Mouse (Mus musculus): ENCODE results near the gene Ccer1. TPM values are rescaled to one million over a fixed set of nuclear protein-coding genes. Genes with fewer than 3 reads are reported as not detected.

The Ccer1 gene
- polyA plus RNA-seq (2012; rRNA removed) = not detected in 2 replicates

DNA sequence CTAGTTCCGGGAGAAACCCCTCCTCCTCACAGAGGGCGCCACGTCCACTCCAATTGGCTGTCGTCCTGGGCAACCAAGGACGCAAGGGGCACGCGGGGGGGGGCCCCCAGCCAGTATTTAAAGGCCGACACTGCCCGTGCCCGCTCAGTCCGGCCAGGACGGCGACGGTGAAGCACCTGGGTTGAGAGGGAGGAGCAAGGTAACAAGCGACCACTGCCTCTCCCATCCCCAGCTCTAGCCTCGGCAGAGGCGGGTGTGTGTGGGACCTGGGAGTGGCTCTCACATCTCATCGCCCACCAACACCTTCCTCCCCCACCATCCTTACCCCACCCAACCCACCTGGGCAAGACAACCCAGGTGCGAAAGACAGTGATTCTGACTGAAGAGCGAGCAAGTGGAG lies at the start of gene Ccer1:
Gene Ccer1, plus strand, starts transcription at position 147 of the 400 bp plus-strand sequence.
- no peak for DNase-seq
- Histone ChIP-seq H3K4me1 (ENCODE audit: control insufficient read depth, insufficient read depth, low read length) (no peaks in the 10 kb centered on the region), H3K4me3 (replicated peaks; ENCODE audit: extremely low read depth, low read depth, low read length) (no peak within 1 kb of the TSS)
- TF ChIP-seq CTCF (IDR thresholded peaks at IDR 0.05; ENCODE audit: insufficient read depth, low read length) (no peak), POLR2A (IDR thresholded peaks at IDR 0.05; ENCODE audit: borderline replicate concordance, extremely low read depth, low read depth, low read length) (no peak)
- WGBS = 76% methylated on average over 20 of the region's 20 CpGs

DNA sequence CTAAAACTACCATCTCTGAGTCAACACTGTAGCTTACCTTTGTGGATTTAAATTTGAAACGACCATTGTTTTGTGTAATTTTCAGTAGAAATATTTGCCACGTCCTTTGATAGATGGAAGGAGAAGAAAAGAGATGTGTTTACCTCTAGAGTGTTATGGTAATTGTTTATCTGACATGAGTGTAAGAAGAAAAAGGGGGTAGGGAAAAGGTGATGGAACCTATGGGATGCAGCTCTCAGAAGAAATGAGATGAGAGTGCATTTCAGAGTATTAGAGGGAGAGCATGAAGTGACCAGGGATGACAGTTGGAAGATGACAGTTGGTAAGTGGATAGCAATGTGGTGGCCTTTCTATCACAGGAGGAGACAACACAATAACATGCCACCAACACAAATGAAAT lies 49.1 kb upstream of the Ccer1 start, which contains the start of gene Epyc:
Gene Epyc, plus strand, starts transcription at position 301 of the 400 bp plus-strand sequence.
- TF ChIP-seq POLR2A (IDR thresholded peaks at IDR 0.05; ENCODE audit: borderline replicate concordance, extremely low read depth, low read depth, low read length) = no peak
- TF ChIP-seq CTCF (IDR thresholded peaks at IDR 0.05; ENCODE audit: insufficient read depth, low read length) = no peak
- Histone ChIP-seq H3K4me3 (replicated peaks; ENCODE audit: extremely low read depth, low read depth, low read length) (no peak within 1 kb of the TSS), H3K4me1 (ENCODE audit: control insufficient read depth, insufficient read depth, low read length) (no peaks in the 10 kb centered on the region)
- 74% methylated on average over 2 of the region's 2 CpGs for WGBS
- DNase-seq = no peak

DNA sequence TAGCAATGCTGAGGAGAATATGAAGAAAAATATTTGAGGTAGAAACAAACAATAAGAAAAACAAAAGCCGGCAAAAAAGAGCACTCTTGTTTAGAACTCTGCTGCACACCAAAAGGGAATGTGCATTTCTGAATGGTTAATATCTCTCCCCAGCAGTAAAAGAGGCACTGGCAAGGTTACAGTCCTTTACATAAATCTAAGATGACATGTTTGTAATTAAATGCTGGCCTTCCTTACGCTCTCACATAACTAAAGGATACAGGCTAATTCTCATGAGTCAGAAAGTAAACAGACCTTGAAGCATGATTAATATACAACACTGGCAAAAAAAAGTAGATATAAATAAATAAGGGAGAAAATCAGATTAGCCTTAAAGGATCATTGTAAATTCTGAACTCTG lies 42.5 kb upstream of the Ccer1 start:
- DNase-seq = no peak
- WGBS = 35% methylated on average over 2 of the region's 2 CpGs

DNA sequence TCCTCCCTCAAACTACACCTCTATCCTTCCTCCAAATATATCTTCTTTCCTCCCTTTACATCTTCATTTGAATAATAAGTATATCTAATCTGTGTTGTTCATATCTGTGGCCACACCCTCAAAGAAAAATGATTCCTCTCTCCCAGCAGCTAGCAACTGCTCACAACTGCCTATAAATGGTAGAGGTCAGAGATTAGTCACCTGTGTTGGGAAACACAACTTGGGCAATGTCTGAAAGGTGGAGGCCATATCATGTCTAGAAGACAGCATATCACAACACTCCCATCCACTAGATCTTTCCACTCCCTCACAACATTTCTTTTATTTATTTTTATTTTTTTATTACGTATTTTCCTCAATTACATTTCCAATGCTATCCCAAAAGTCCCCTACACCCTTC lies 33.4 kb upstream of the Ccer1 start:
- TF ChIP-seq POLR2A (IDR thresholded peaks at IDR 0.05; ENCODE audit: borderline replicate concordance, extremely low read depth, low read depth, low read length) = no peak
- TF ChIP-seq CTCF (IDR thresholded peaks at IDR 0.05; ENCODE audit: insufficient read depth, low read length) = no peak
- H3K4me1 ChIP-seq (ENCODE audit: control insufficient read depth, insufficient read depth, low read length) = no peaks in the 10 kb centered on the region
- whole genome bisulfite sequencing = 97% methylated on average over 1 of the region's 1 CpGs
- no peak overlapping the region for H3K4me3 ChIP-seq (replicated peaks; ENCODE audit: extremely low read depth, low read depth, low read length)
- no peak for DNase-seq

More for the DNA sequence above, 42.5 kb upstream of the Ccer1 start:
- H3K4me1 ChIP-seq (ENCODE audit: control insufficient read depth, insufficient read depth, low read length) = no peaks in the 10 kb centered on the region
- no peak for TF ChIP-seq CTCF (IDR thresholded peaks at IDR 0.05; ENCODE audit: insufficient read depth, low read length)
- TF ChIP-seq POLR2A (IDR thresholded peaks at IDR 0.05; ENCODE audit: borderline replicate concordance, extremely low read depth, low read depth, low read length) = no peak
- no peak overlapping the region for H3K4me3 ChIP-seq (replicated peaks; ENCODE audit: extremely low read depth, low read depth, low read length)

DNA sequence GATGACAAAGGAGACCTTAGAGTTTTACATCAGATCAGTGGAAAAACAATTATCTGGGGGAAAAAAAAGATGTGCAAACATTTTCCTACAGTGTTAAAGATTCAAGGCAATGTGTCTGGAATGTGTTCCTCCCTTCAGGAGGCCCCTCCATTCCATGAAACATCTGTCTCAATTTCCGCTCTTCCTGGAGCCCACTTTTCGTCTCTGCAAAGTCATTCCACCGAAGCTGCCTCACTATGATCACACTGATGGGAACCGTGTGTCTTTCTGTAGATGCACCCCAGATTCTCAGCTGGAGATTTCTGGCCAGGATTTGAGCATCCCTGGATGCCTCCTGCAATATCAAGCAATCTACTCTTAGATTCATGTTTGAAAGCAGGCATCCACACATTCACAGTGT lies 24.2 kb upstream of the Ccer1 start:
- TF ChIP-seq POLR2A (IDR thresholded peaks at IDR 0.05; ENCODE audit: borderline replicate concordance, extremely low read depth, low read depth, low read length) (no peak), CTCF (IDR thresholded peaks at IDR 0.05; ENCODE audit: insufficient read depth, low read length) (no peak)
- 68% methylated on average over 4 of the region's 4 CpGs for WGBS
- no peak for DNase-seq
- Histone ChIP-seq H3K4me3 (replicated peaks; ENCODE audit: extremely low read depth, low read depth, low read length) (no peak overlapping the region), H3K4me1 (ENCODE audit: control insufficient read depth, insufficient read depth, low read length) (no peaks in the 10 kb centered on the region)

DNA sequence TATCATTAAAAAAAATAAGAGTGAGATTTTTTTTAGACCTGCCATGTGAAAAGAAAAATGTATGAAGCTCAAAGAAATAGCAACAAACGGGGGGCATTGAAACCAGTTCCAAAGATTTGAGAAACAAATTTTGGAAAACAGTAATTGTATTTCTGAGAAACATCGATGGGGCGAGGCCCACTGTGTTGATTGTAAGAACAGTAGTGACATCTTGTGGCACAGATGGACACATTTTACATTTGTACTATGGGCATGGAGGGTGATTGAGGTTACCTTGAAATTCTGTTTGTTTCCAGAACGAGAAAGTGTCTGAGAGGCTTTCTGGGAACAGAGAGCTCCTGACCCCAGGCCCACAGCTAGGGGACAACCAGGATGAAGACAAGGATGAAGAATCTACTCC lies 22.7 kb upstream of the Ccer1 start:
- DNase-seq = no peak
- WGBS = 34% methylated on average over 4 of the region's 4 CpGs

DNA sequence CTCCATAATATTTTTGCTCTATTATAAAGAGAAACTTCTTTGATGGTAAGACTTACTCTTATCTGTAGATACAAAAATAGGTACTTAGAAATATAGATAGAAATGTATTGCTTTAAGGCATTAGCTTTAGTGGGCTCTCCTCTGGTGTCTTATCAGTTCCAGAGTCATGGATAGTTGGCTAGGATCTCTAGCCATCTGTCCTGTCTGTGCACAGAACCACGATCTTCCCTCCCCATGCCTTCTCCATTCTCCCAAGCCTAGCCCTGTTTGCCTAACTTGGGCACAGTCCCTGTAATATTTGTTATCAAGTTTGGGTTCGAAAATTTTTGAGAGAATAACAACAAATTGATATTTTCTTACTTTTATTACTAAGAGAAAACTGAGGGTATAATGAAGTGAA lies 19.6 kb upstream of the Ccer1 start:
- TF ChIP-seq CTCF (IDR thresholded peaks at IDR 0.05; ENCODE audit: insufficient read depth, low read length) (no peak), POLR2A (IDR thresholded peaks at IDR 0.05; ENCODE audit: borderline replicate concordance, extremely low read depth, low read depth, low read length) (no peak)
- no peaks in the 10 kb centered on the region for H3K4me1 ChIP-seq (ENCODE audit: control insufficient read depth, insufficient read depth, low read length)
- no peak overlapping the region for H3K4me3 ChIP-seq (replicated peaks; ENCODE audit: extremely low read depth, low read depth, low read length)
- WGBS = 57% methylated on average over 2 of the region's 2 CpGs
- no peak for DNase-seq

More for the DNA sequence above, 22.7 kb upstream of the Ccer1 start:
- Histone ChIP-seq H3K4me3 (replicated peaks; ENCODE audit: extremely low read depth, low read depth, low read length) (no peak overlapping the region), H3K4me1 (ENCODE audit: control insufficient read depth, insufficient read depth, low read length) (no peaks in the 10 kb centered on the region)
- no peak for TF ChIP-seq CTCF (IDR thresholded peaks at IDR 0.05; ENCODE audit: insufficient read depth, low read length)
- TF ChIP-seq POLR2A (IDR thresholded peaks at IDR 0.05; ENCODE audit: borderline replicate concordance, extremely low read depth, low read depth, low read length) = no peak

DNA sequence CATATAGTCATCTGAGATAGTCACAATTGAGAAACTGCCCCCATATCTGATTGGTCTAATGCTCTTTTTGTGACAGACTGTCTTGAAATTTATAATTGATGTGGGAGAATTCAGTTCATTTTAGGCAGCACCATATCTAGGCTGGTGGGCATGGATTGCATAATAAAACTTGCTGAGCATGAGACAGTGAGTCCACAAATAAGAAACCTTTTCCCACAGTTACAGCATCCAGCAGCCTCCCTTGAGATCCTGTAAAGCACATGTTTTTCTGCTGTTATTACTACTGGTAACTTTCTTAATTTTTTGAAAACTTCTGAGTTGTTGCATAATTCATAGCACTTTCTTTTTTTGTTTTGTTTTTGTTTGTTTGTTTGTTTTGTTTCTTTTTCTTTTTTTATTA lies 9.9 kb upstream of the Ccer1 start:
- Histone ChIP-seq H3K4me1 (ENCODE audit: control insufficient read depth, insufficient read depth, low read length) (no peaks in the 10 kb centered on the region), H3K4me3 (replicated peaks; ENCODE audit: extremely low read depth, low read depth, low read length) (no peak overlapping the region)
- DNase-seq = no peak
- TF ChIP-seq CTCF (IDR thresholded peaks at IDR 0.05; ENCODE audit: insufficient read depth, low read length) = no peak
- TF ChIP-seq POLR2A (IDR thresholded peaks at IDR 0.05; ENCODE audit: borderline replicate concordance, extremely low read depth, low read depth, low read length) = no peak

DNA sequence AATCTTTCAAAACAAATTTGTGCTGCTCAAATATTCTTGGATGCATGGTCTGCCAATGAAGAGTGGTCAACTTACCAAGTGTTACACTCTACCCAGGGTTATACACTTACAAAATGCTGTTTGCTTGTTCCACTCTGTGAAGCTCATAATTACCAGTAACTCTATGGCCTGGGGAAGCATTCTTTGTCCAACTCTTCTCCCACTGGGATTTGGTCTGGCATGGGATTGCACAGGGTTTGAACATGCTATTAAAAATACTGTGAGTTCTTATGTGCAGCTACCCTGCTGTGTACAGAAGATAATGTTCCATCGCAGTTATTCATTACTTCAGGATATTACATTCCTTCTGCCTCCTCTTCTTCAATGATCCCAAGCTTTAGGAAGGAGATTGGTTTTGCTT lies 5.7 kb upstream of the Ccer1 start:
- no peak for DNase-seq
- TF ChIP-seq CTCF (IDR thresholded peaks at IDR 0.05; ENCODE audit: insufficient read depth, low read length) (no peak), POLR2A (IDR thresholded peaks at IDR 0.05; ENCODE audit: borderline replicate concordance, extremely low read depth, low read depth, low read length) (no peak)
- Histone ChIP-seq H3K4me1 (ENCODE audit: control insufficient read depth, insufficient read depth, low read length) (no peaks in the 10 kb centered on the region), H3K4me3 (replicated peaks; ENCODE audit: extremely low read depth, low read depth, low read length) (no peak overlapping the region)
- WGBS = 87% methylated on average over 1 of the region's 1 CpGs

DNA sequence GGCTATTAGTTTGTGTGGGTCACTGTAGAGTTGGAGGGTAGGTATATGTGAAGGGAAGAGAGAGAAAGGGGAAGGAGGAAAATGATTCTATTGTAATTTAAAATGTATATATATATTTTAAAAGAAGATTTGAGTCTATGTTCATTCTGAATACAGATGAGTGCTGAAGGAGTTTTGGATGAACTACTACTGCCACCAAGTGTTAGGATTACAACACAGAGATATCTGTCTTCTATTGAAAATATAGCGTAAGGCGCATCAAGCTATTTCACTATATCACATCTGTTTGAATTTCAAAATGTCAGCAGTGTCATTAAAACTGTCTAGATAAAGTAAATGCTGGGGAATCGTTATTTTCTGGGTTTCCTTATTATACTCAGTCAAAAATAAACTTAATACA lies 3.4 kb upstream of the Ccer1 start:
- Histone ChIP-seq H3K4me1 (ENCODE audit: control insufficient read depth, insufficient read depth, low read length) (no peaks in the 10 kb centered on the region), H3K4me3 (replicated peaks; ENCODE audit: extremely low read depth, low read depth, low read length) (no peak overlapping the region)
- TF ChIP-seq POLR2A (IDR thresholded peaks at IDR 0.05; ENCODE audit: borderline replicate concordance, extremely low read depth, low read depth, low read length) (no peak), CTCF (IDR thresholded peaks at IDR 0.05; ENCODE audit: insufficient read depth, low read length) (no peak)
- DNase-seq = no peak
- 64% methylated on average over 3 of the region's 3 CpGs for WGBS

Data from lung, adult 2 months (tissue).